Mouse (Mus musculus) liver, embryonic 16.5 days (tissue): ENCODE results near the gene Znrf2. TPM values are rescaled to one million over a fixed set of nuclear protein-coding genes. Genes with fewer than 3 reads are reported as not detected.

Source experiments
- ATAC-seq: fragments of 200-750 bp; cut with Nextera tagmentation; 2 replicates; pipeline ENCODE4 v1.8.0; 2017; ENCODE audit warnings: low read depth, mild to moderate bottlenecking, moderate number of reproducible peaks, moderate library complexity
- H3K27ac ChIP-seq: fragments of 300-500 bp; sonication (generic); 2 replicates; pipeline ENCODE4 v1.5.1; 2014; ENCODE audit warnings: mild to moderate bottlenecking, low read length
- H3K27me3 ChIP-seq: fragments of 300-500 bp; sonication (generic); 2 replicates; pipeline ENCODE4 v1.6.1; 2014; ENCODE audit warnings: low read depth, low read length, mixed read lengths; ENCODE audit not compliant: control insufficient read depth, insufficient read depth
- H3K36me3 ChIP-seq: fragments of 300-500 bp; sonication (generic); 2 replicates; pipeline ENCODE4 v1.6.1; 2014; ENCODE audit warnings: mild to moderate bottlenecking; ENCODE audit not compliant: control insufficient read depth, insufficient read depth
- H3K4me1 ChIP-seq: fragments of 300-500 bp; sonication (generic); 2 replicates; pipeline ENCODE4 v1.6.1; 2014; ENCODE audit warnings: low read depth, low read length, mixed read lengths; ENCODE audit not compliant: control insufficient read depth
- H3K4me2 ChIP-seq: fragments of 300-500 bp; sonication (generic); 2 replicates; pipeline ENCODE4 v1.6.1; 2014; ENCODE audit warnings: low read depth, low read length, mixed read lengths
- H3K4me3 ChIP-seq: fragments of 300-500 bp; sonication (generic); 2 replicates; pipeline ENCODE4 v1.5.1; 2014; ENCODE audit warnings: low read depth, mild to moderate bottlenecking, low read length
- H3K9ac ChIP-seq: fragments of 300-500 bp; sonication (generic); 2 replicates; pipeline ENCODE4 v1.6.1; 2014; ENCODE audit warnings: low read depth, low read length
- H3K9me3 ChIP-seq: fragments of 300-500 bp; sonication (generic); replicated peaks from 2 replicates; pipeline ENCODE4 v1.6.1; 2016; ENCODE audit warnings: low read length; ENCODE audit not compliant: control insufficient read depth
- WGBS: fragments of 180-500 bp; shearing (Covaris S2); extraction: QIAGEN DNeasy Blood & Tissue Kit; methylation state at CpG from one replicate; pipeline ENCODE4 v1.1.7; 2014; ENCODE audit not compliant: insufficient replicate concordance; 5-methylcytosine and 5-hydroxymethylcytosine counted together
- polyA plus RNA-seq: library from polyadenylated mRNA; unstranded; fragments of >200 nt; fragmentation: Nextera tagmentation; extraction: Ambion mirVana; gene quantifications from 2 replicates; pipeline ENCODE4 v1.2.1, GENCODE M21; 2015

The Znrf2 gene
- polyA plus RNA-seq, 1 experiment from 2014 or later: 1.8 TPM

- no peak overlapping the region for H3K4me3 ChIP-seq
- no peak for ATAC-seq
- H3K4me1 ChIP-seq: no peaks in the 10 kb centered on the region
- no peak overlapping the region for H3K27ac ChIP-seq
- H3K27me3 ChIP-seq: no peaks in the 10 kb centered on the region
- H3K9me3 ChIP-seq: no peaks in the 10 kb centered on the region
- no peak overlapping the region for H3K4me2 ChIP-seq
- no peaks in the 10 kb centered on the region for H3K36me3 ChIP-seq
- 72% methylated on average over 10 of the region's 10 CpGs for WGBS
- H3K9ac ChIP-seq: no peak overlapping the region
Observed at GRCm38 (mm10) chr6:54906053-54907040, 89.6 kb downstream of the Znrf2 start.

GRCm38 (mm10) chr6:54914977-54915376 is 98.3 kb downstream of the Znrf2 start:
- H3K4me3 ChIP-seq: no peak overlapping the region
- H3K27me3 ChIP-seq: no peaks in the 10 kb centered on the region
- 73% methylated on average over 4 of the region's 4 CpGs for whole genome bisulfite sequencing
- ATAC-seq: no peak
- H3K9ac ChIP-seq: no peak overlapping the region
- no peak overlapping the region for H3K4me2 ChIP-seq
- H3K27ac ChIP-seq: no peak overlapping the region
- no peaks in the 10 kb centered on the region for H3K36me3 ChIP-seq
- H3K4me1 ChIP-seq: no peaks in the 10 kb centered on the region
- H3K9me3 ChIP-seq: no peaks in the 10 kb centered on the region

GRCm38 (mm10) chr6:54916163-54916562 is 99.4 kb downstream of the Znrf2 start:
- no peak for ATAC-seq
- no peak overlapping the region for H3K4me3 ChIP-seq

GRCm38 (mm10) chr6:54916941-54917340 is 100.2 kb downstream of the Znrf2 start:
- WGBS: 49% methylated on average over 4 of the region's 4 CpGs

More at GRCm38 (mm10) chr6:54916163-54916562, 99.4 kb downstream of the Znrf2 start:
- Histone ChIP-seq H3K9me3 (no peaks in the 10 kb centered on the region), H3K36me3 (no peaks in the 10 kb centered on the region), H3K4me2 (no peak overlapping the region), H3K4me1 (no peaks in the 10 kb centered on the region), H3K9ac (no peak overlapping the region), H3K27ac (no peak overlapping the region), H3K27me3 (no peaks in the 10 kb centered on the region)
- WGBS: 16% methylated on average over 4 of the region's 4 CpGs

GRCm38 (mm10) chr6:54917523-54917922 is 100.8 kb downstream of the Znrf2 start:
- no peaks in the 10 kb centered on the region for H3K4me1 ChIP-seq
- no peaks in the 10 kb centered on the region for H3K27me3 ChIP-seq
- H3K9me3 ChIP-seq: no peaks in the 10 kb centered on the region
- WGBS: 23% methylated on average over 4 of the region's 4 CpGs
- H3K9ac ChIP-seq: no peak overlapping the region
- H3K4me2 ChIP-seq: no peak overlapping the region
- no peak overlapping the region for H3K4me3 ChIP-seq
- no peak for ATAC-seq
- H3K27ac ChIP-seq: no peak overlapping the region
- no peaks in the 10 kb centered on the region for H3K36me3 ChIP-seq

More at GRCm38 (mm10) chr6:54916941-54917340, 100.2 kb downstream of the Znrf2 start:
- Histone ChIP-seq H3K27ac (no peak overlapping the region), H3K4me2 (no peak overlapping the region), H3K4me3 (no peak overlapping the region), H3K36me3 (no peaks in the 10 kb centered on the region), H3K9ac (no peak overlapping the region), H3K27me3 (no peaks in the 10 kb centered on the region), H3K4me1 (no peaks in the 10 kb centered on the region), H3K9me3 (no peaks in the 10 kb centered on the region)
- ATAC-seq: no peak

- ATAC-seq: no peak
- Histone ChIP-seq H3K4me3 (no peak overlapping the region), H3K27me3 (no peaks in the 10 kb centered on the region), H3K36me3 (no peaks in the 10 kb centered on the region), H3K27ac (no peak overlapping the region), H3K4me1 (no peaks in the 10 kb centered on the region), H3K9me3 (no peaks in the 10 kb centered on the region), H3K9ac (no peak overlapping the region), H3K4me2 (no peak overlapping the region)
- WGBS: 70% methylated on average over 5 of the region's 5 CpGs
Observed at GRCm38 (mm10) chr6:54918521-54918920, 101.8 kb downstream of the Znrf2 start.

GRCm38 (mm10) chr6:54924538-54924937 is 107.8 kb downstream of the Znrf2 start:
- no peaks in the 10 kb centered on the region for H3K4me1 ChIP-seq
- no peak overlapping the region for H3K27ac ChIP-seq
- no peak overlapping the region for H3K4me2 ChIP-seq
- WGBS: 83% methylated on average over 16 of the region's 16 CpGs
- no peak overlapping the region for H3K9ac ChIP-seq
- H3K36me3 ChIP-seq: no peaks in the 10 kb centered on the region
- H3K4me3 ChIP-seq: no peak overlapping the region
- ATAC-seq: no peak
- H3K9me3 ChIP-seq: no peaks in the 10 kb centered on the region
- no peaks in the 10 kb centered on the region for H3K27me3 ChIP-seq

GRCm38 (mm10) chr6:54925736-54926440 is 109.2 kb downstream of the Znrf2 start:
- H3K36me3 ChIP-seq: no peaks in the 10 kb centered on the region
- no peak overlapping the region for H3K4me3 ChIP-seq
- H3K9me3 ChIP-seq: no peaks in the 10 kb centered on the region
- H3K9ac ChIP-seq: no peak overlapping the region
- H3K4me1 ChIP-seq: no peaks in the 10 kb centered on the region
- H3K27me3 ChIP-seq: no peaks in the 10 kb centered on the region
- H3K4me2 ChIP-seq: no peak overlapping the region
- WGBS: 26% methylated on average over 7 of the region's 7 CpGs
- H3K27ac ChIP-seq: no peak overlapping the region
- ATAC-seq: no peak

GRCm38 (mm10) chr6:54926899-54927298 is 110.2 kb downstream of the Znrf2 start:
- Histone ChIP-seq H3K36me3 (no peaks in the 10 kb centered on the region), H3K9me3 (no peaks in the 10 kb centered on the region), H3K27ac (no peak overlapping the region), H3K9ac (no peak overlapping the region), H3K4me3 (no peak overlapping the region), H3K4me2 (no peak overlapping the region), H3K27me3 (no peaks in the 10 kb centered on the region), H3K4me1 (no peaks in the 10 kb centered on the region)
- WGBS: 31% methylated on average over 2 of the region's 2 CpGs
- no peak for ATAC-seq
